In the genomic region with DNA sequence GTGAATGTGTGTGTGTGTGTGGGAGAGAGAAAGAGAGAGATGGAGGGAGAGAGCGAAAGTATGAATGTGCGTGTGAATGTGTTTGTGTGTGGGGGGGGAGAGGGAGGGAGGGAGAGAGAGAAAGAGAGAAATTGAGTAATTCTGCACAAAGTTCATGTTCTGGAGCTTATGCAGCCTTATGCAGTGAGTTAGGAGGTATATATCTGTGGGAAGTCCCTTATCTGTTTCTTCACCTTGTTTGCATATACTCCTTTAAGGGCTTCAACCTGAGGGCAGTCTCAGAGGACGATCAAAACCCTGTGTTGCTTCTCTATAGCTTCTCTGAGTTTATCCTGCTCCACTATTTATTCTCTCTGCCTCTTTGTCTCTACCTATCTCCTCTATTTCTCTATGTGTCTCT, we compare ENCODE assay signal across 28 mouse cellular contexts. TPM values are rescaled to one million over a fixed set of nuclear protein-coding genes. Genes with fewer than 3 reads are reported as not detected.
"Had no signal": no experiment of that assay in that cellular context is flagged by ENCODE, and none has a peak within 500 bp of the region (broad histone marks: within the 10 kb centered on the region; RNA-seq: fewer than 3 reads in every experiment).

No protein-coding gene starts in this region.

- H3K4me3 ChIP-seq: liver, embryonic 15.5 days; midbrain, embryonic 10.5 days; midbrain, embryonic 12.5 days; myocyte; neural tube, embryonic 13.5 days; neural tube, embryonic 15.5 days had no signal

- H3K4me1 ChIP-seq: liver, embryonic 15.5 days; midbrain, embryonic 12.5 days; neural tube, embryonic 13.5 days; neural tube, embryonic 15.5 days had no signal

- H3K27me3 ChIP-seq: liver, embryonic 15.5 days; midbrain, embryonic 12.5 days; neural tube, embryonic 13.5 days; neural tube, embryonic 15.5 days had no signal

- H3K27ac ChIP-seq: liver, embryonic 15.5 days; midbrain, embryonic 10.5 days; midbrain, embryonic 12.5 days; neural tube, embryonic 13.5 days; neural tube, embryonic 15.5 days had no signal

- H3K9ac ChIP-seq: liver, embryonic 15.5 days; lung, embryonic 14.5 days; midbrain, embryonic 12.5 days; neural tube, embryonic 13.5 days; neural tube, embryonic 15.5 days had no signal

- H3K36me3 ChIP-seq: liver, embryonic 15.5 days; midbrain, embryonic 10.5 days; midbrain, embryonic 12.5 days; neural tube, embryonic 13.5 days; neural tube, embryonic 15.5 days had no signal

- H3K9me3 ChIP-seq: liver, embryonic 15.5 days; midbrain, embryonic 10.5 days; midbrain, embryonic 12.5 days; neural tube, embryonic 13.5 days; neural tube, embryonic 15.5 days had no signal

- H3K4me2 ChIP-seq: liver, embryonic 15.5 days; lung, embryonic 14.5 days; midbrain, embryonic 12.5 days; neural tube, embryonic 13.5 days; neural tube, embryonic 15.5 days had no signal

- ATAC-seq: midbrain, embryonic 16.5 days had no signal

- DNase-seq: lung, adult 18-20 months; lung, embryonic 14.5 days; lung, postnatal 10 days; lung, postnatal 4 days; midbrain, embryonic 14.5 days; retina, postnatal 1 day; right cerebral cortex, adult 18-20 months; right cerebral cortex, postnatal 25 days; right cerebral cortex, postnatal 4 days; spleen, adult 18-20 months; thymus, adult 18-20 months; thymus, postnatal 14 days; thymus, postnatal 36 days had no signal

RNA-seq across cellular contexts. Expression of a gene that starts 1.6 kb away (rescaled TPM):
- total RNA-seq: megakaryocyte, adult 5-6 weeks; megakaryocyte-erythroid progenitor cell, adult 5-6 weeks had no signal
- polyA plus RNA-seq: liver, embryonic 15.5 days; lung, embryonic 14.5 days; lung, embryonic 16.5 days; midbrain, embryonic 10.5 days; midbrain, embryonic 12.5 days; midbrain, embryonic 14.5 days; midbrain, embryonic 16.5 days; myocyte; neural tube, embryonic 11.5 days; neural tube, embryonic 13.5 days; neural tube, embryonic 15.5 days; stomach, embryonic 14.5 days had no signal

RNA-seq across cellular contexts. Expression of a gene that starts 13.7 kb away (rescaled TPM):
- total RNA-seq: megakaryocyte, adult 5-6 weeks; megakaryocyte-erythroid progenitor cell, adult 5-6 weeks had no signal
- polyA plus RNA-seq: liver, embryonic 15.5 days; lung, embryonic 16.5 days; midbrain, embryonic 10.5 days; midbrain, embryonic 12.5 days; midbrain, embryonic 14.5 days; midbrain, embryonic 16.5 days; myocyte; neural tube, embryonic 11.5 days; neural tube, embryonic 13.5 days; neural tube, embryonic 15.5 days; small intestine, adult 2 months had no signal

RNA-seq across cellular contexts. Expression of a gene that starts 20.1 kb away (rescaled TPM):
- total RNA-seq: megakaryocyte, adult 5-6 weeks; megakaryocyte-erythroid progenitor cell, adult 5-6 weeks had no signal
- polyA plus RNA-seq: liver, embryonic 15.5 days; lung, embryonic 14.5 days; lung, embryonic 16.5 days; midbrain, embryonic 10.5 days; midbrain, embryonic 12.5 days; midbrain, embryonic 14.5 days; midbrain, embryonic 16.5 days; myocyte; neural tube, embryonic 11.5 days; neural tube, embryonic 13.5 days; neural tube, embryonic 15.5 days; small intestine, adult 2 months; stomach, embryonic 14.5 days; stomach, embryonic 16.5 days; thymus, postnatal 0 days had no signal

RNA-seq across cellular contexts. Expression of a gene that starts 34.3 kb away (rescaled TPM):
- total RNA-seq: megakaryocyte, adult 5-6 weeks; megakaryocyte-erythroid progenitor cell, adult 5-6 weeks had no signal
- polyA plus RNA-seq: liver, embryonic 15.5 days; lung, embryonic 14.5 days; lung, embryonic 16.5 days; midbrain, embryonic 10.5 days; midbrain, embryonic 12.5 days; midbrain, embryonic 14.5 days; midbrain, embryonic 16.5 days; myocyte; neural tube, embryonic 11.5 days; neural tube, embryonic 13.5 days; neural tube, embryonic 15.5 days; small intestine, adult 2 months; stomach, embryonic 14.5 days; stomach, embryonic 16.5 days; thymus, postnatal 0 days had no signal

RNA-seq across cellular contexts. Expression of a gene that starts 52.9 kb away (rescaled TPM):
- total RNA-seq: megakaryocyte, adult 5-6 weeks; megakaryocyte-erythroid progenitor cell, adult 5-6 weeks had no signal
- polyA plus RNA-seq: liver, embryonic 15.5 days; lung, embryonic 14.5 days; lung, embryonic 16.5 days; midbrain, embryonic 10.5 days; midbrain, embryonic 12.5 days; midbrain, embryonic 14.5 days; midbrain, embryonic 16.5 days; myocyte; neural tube, embryonic 11.5 days; neural tube, embryonic 13.5 days; neural tube, embryonic 15.5 days; small intestine, adult 2 months; stomach, embryonic 14.5 days; stomach, embryonic 16.5 days; thymus, postnatal 0 days had no signal
